Mouse (Mus musculus) intestine, embryonic 14.5 days (tissue): ENCODE data around the gene Slc17a2. TPM values are rescaled to one million over a fixed set of nuclear protein-coding genes. Genes with fewer than 3 reads are reported as not detected.
"Not testable (repeated sequence)": the region's sequence is repeated elsewhere in the genome, so short reads cannot be mapped to it uniquely, and the experiment has no call there.

ENCODE experiments used
- ATAC-seq: fragments of 200-750 bp; cut with Nextera tagmentation; replicated peaks from 2 replicates; pipeline ENCODE4 v1.8.0; 2017; ENCODE audit warnings: low read depth, moderate number of reproducible peaks, moderate TSS enrichment, moderate library complexity; ENCODE audit not compliant: low FRiP score, low TSS enrichment
- DNase-seq: peaks from one replicate; pipeline ENCODE4 v3.0.0-alpha.2; 2018; ENCODE audit warnings: low spot score
- H3K27ac ChIP-seq: fragments of 300-500 bp; sonication (generic); 2 replicates; pipeline ENCODE4 v1.5.1; 2014; ENCODE audit warnings: low read depth, mild to moderate bottlenecking, control low read depth
- H3K27me3 ChIP-seq: fragments of 300-500 bp; sonication (generic); replicated peaks from 2 replicates; pipeline ENCODE4 v1.6.1; 2014; ENCODE audit warnings: low read length, control low read depth; ENCODE audit not compliant: control insufficient read depth, insufficient read depth
- H3K36me3 ChIP-seq: fragments of 300-500 bp; sonication (generic); 2 replicates; pipeline ENCODE4 v1.6.1; 2014; ENCODE audit warnings: low read length, control low read depth; ENCODE audit not compliant: control insufficient read depth, insufficient read depth
- H3K4me1 ChIP-seq: fragments of 300-500 bp; sonication (generic); replicated peaks from 2 replicates; pipeline ENCODE4 v1.6.1; 2014; ENCODE audit warnings: low read length, control low read depth, mixed read lengths; ENCODE audit not compliant: control insufficient read depth, insufficient read depth
- H3K4me2 ChIP-seq: fragments of 300-500 bp; sonication (generic); 2 replicates; pipeline ENCODE4 v1.6.1; 2014; ENCODE audit warnings: low read length
- H3K4me3 ChIP-seq: fragments of 300-500 bp; sonication (generic); 2 replicates; pipeline ENCODE4 v1.5.1; 2014; ENCODE audit warnings: low read depth, low read length, control low read depth, mixed read lengths
- H3K9ac ChIP-seq: fragments of 300-500 bp; sonication (generic); 2 replicates; pipeline ENCODE4 v1.6.1; 2014; ENCODE audit warnings: mild to moderate bottlenecking, low read length
- H3K9me3 ChIP-seq: fragments of 300-500 bp; sonication (generic); 2 replicates; pipeline ENCODE4 v1.6.1; 2016; ENCODE audit warnings: low read length, control low read depth; ENCODE audit not compliant: control insufficient read depth
- WGBS: fragments of 180-500 bp; shearing (Covaris S2); extraction: QIAGEN DNeasy Blood & Tissue Kit; methylation state at CpG from one replicate; pipeline ENCODE4 v1.1.7; 2014; 5-methylcytosine and 5-hydroxymethylcytosine counted together
- polyA plus RNA-seq: library from polyadenylated mRNA; unstranded; fragments of >200 nt; fragmentation: Nextera tagmentation; extraction: Ambion mirVana; gene quantifications from 2 replicates; pipeline ENCODE4 v1.2.1, GENCODE M21; 2014

Slc17a2 gene
- polyA plus RNA-seq, 1 experiment from 2014 or later: not detected

DNA sequence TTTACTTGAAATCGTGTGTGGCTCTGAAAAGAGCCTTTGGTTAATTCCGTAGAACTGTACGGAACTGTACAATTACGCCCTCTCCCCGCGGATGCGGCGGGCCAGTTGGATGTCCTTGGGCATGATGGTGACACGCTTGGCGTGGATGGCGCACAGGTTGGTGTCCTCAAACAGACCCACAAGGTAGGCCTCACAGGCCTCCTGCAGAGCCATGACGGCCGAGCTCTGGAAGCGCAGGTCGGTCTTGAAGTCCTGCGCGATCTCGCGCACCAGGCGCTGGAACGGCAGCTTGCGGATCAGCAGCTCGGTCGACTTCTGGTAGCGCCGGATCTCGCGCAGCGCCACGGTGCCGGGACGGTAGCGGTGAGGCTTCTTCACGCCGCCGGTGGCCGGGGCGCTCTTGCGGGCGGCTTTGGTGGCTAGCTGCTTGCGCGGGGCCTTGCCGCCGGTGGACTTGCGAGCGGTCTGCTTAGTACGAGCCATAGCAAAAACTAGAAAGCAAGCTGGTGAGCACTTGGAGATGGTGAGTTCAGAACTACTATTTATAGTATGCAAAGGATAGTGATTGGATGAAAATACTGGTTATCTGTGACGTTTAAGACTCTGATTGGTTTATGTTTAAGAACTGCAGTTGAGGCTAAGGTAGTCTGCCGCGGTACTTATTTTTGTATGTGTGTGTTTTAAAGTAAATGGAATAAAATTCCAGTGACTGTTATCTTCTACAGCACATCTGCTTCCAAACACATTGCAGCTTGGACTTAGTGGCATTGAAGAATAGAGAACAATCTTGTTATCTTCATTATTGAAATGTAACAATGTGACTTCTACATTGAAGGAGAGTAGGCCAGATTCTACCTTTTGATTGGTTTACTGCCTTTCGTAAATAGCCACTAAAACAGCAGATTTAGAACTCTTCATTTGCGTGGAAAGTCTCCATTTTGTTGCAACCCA is 44.6 kb upstream of the Slc17a2 start, which contains the start of gene Hist1h3a:
TSS of gene Hist1h3a (minus strand) at position 516 of the 951 bp plus-strand sequence.
- ATAC-seq: peak; percentile 68
- H3K4me2 ChIP-seq: peak within 1 kb of the TSS; percentile 91
- under 1% methylated on average over 26 of the region's 52 CpGs for WGBS

DNA sequence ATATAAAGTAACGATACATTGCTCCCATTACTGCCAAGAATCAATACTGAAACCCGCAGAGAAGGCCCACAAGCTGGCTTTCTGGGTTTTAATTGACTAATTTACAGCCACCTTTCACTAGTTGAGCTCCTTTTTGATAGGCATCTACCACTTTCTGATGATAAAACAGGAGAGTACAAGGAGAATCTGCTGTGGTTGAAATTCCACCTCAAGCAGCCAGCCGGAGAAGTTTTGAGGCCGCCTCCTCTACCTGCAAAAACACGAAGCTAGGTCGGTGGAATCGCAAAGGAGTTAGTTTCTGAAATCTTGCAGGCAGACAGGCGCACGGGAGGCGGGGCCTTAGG is 43.6 kb upstream of the Slc17a2 start:
- no peaks in the 10 kb centered on the region for H3K27me3 ChIP-seq
- H3K9me3 ChIP-seq: no peaks in the 10 kb centered on the region
- DNase-seq: no peak
- peak overlapping the region; percentile 98 for H3K27ac ChIP-seq
- H3K36me3 ChIP-seq: no peaks in the 10 kb centered on the region
- H3K4me1 ChIP-seq: peaks cover 13% of the 10 kb centered on the region
- no peak for ATAC-seq
- peak overlapping the region; percentile 57 for H3K4me3 ChIP-seq
- WGBS: 2% methylated on average over 10 of the region's 10 CpGs
- H3K9ac ChIP-seq: peak overlapping the region; percentile 54
- H3K4me2 ChIP-seq: peak overlapping the region; percentile 91

More for the DNA sequence above, 44.6 kb upstream of the Slc17a2 start, which contains the start of gene Hist1h3a:
- H3K4me3 ChIP-seq: peak within 1 kb of the TSS; percentile 57
- peak within 1 kb of the TSS; percentile 84 for H3K9ac ChIP-seq
- H3K9me3 ChIP-seq, H3K27me3 ChIP-seq, H3K36me3 ChIP-seq: not testable (repeated sequence)
- peak; percentile 78 for DNase-seq
- H3K4me1 ChIP-seq: peaks cover 17% of the 10 kb centered on the region
- peak within 1 kb of the TSS; percentile 98 for H3K27ac ChIP-seq

DNA sequence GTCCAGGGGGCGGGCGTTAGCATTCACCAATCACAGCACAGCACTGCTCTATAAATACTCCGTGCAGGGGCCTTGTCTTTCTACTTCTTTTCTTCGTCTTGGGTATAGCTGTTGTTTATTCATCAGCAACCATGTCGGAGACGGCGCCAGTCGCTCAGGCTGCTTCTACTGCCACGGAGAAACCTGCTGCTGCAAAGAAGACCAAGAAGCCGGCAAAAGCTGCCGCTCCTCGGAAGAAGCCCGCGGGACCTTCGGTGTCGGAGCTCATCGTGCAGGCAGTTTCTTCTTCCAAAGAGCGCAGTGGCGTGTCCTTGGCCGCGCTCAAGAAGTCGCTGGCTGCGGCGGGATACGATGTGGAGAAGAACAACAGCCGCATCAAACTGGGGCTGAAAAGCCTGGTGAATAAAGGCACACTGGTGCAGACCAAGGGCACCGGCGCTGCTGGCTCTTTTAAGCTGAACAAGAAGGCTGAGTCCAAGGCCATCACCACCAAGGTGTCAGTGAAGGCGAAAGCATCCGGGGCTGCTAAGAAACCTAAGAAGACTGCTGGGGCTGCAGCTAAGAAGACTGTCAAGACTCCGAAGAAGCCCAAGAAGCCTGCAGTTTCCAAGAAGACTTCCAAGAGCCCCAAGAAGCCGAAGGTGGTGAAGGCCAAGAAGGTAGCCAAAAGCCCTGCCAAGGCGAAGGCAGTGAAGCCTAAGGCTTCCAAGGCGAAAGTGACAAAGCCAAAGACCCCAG is 43.0 kb upstream of the Slc17a2 start, which contains the start of gene Hist1h1a:
TSS of gene Hist1h1a (plus strand) at position 81 of the 738 bp plus-strand sequence.
- WGBS: 4% methylated on average over 34 of the region's 34 CpGs
- DNase-seq: peak; percentile 97
- Histone ChIP-seq H3K4me3 (peak within 1 kb of the TSS; percentile 57), H3K4me1 (peaks cover 13% of the 10 kb centered on the region), H3K4me2 (peak within 1 kb of the TSS; percentile 91), H3K27ac (peak within 1 kb of the TSS; percentile 98), H3K36me3 (no peaks in the 10 kb centered on the region), H3K27me3 (no peaks in the 10 kb centered on the region), H3K9me3 (no peaks in the 10 kb centered on the region), H3K9ac (peak within 1 kb of the TSS; percentile 70)
- ATAC-seq: peak; percentile 57

DNA sequence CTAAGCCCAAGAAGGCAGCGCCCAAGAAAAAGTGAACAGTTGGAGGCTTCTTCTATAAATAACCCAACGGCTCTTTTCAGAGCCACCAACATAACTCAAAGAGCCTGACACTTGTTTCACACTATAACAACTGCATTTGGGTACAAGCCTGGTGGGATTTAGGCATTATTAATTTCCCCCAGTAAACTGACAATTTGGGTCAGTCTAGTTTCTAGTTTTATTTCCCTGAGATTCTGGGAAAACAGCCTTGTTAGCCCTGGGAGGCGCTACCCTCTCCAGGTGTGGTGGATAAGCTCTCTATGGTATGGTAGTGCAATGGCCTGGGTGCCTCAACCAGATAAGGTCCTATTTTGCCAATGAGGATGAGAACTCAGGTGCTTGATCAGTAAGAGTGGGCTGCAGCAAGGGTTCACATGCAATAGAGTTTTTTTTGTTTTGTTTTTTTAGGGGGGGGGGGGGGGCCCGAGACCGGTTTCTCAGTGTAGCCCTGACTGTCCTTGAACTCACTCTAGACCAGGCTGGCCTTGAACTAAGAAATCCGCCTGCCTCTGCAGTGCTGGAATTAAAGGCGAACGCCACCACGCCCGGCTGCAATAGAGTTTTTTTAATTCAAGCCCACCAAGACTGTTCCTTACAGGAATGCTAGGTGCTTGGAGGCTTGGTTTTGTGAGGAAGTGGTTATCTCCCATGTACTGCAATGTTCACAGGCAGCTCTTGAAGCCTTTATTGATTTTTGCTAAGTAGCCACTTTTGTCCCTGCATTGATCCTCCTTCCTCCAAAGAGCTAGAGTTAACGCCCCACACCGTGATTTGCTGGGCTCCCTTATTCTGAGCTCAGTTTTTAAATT is 42.2 kb upstream of the Slc17a2 start:
- DNase-seq (no peak), ATAC-seq (no peak)
- Histone ChIP-seq H3K4me2 (peak overlapping the region; percentile 91), H3K27me3 (no peaks in the 10 kb centered on the region), H3K9me3 (no peaks in the 10 kb centered on the region), H3K9ac (peak overlapping the region; percentile 70), H3K36me3 (no peaks in the 10 kb centered on the region), H3K4me1 (peaks cover 13% of the 10 kb centered on the region), H3K4me3 (peak overlapping the region; percentile 57), H3K27ac (peak overlapping the region; percentile 98)
- WGBS: 38% methylated on average over 12 of the region's 12 CpGs

DNA sequence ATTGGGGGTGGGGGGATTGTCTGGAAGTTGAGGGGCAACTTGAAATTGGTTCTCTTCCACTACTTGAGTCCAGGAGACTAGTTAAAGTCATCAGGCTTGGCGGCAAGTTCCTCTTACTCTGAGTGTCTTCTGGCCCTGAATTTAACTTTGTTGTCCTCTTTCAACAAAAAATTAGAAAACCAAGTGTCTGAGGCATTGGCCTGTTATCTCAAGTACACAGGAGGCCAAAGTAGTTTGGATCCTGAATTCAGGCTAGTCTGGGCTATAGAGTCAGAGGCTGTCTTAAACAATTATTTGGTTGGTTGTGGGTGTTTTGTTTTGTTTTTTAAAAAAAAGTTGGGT is 41.6 kb upstream of the Slc17a2 start:
- ATAC-seq (no peak), DNase-seq (no peak)
- WGBS: 55% methylated on average over 1 of the region's 1 CpGs
- no peak overlapping the region for H3K27ac ChIP-seq
- no peaks in the 10 kb centered on the region for H3K27me3 ChIP-seq
- no peak overlapping the region for H3K4me3 ChIP-seq
- H3K4me2 ChIP-seq: no peak overlapping the region
- no peak overlapping the region for H3K9ac ChIP-seq
- peaks cover 13% of the 10 kb centered on the region for H3K4me1 ChIP-seq
- no peaks in the 10 kb centered on the region for H3K36me3 ChIP-seq
- no peaks in the 10 kb centered on the region for H3K9me3 ChIP-seq

DNA sequence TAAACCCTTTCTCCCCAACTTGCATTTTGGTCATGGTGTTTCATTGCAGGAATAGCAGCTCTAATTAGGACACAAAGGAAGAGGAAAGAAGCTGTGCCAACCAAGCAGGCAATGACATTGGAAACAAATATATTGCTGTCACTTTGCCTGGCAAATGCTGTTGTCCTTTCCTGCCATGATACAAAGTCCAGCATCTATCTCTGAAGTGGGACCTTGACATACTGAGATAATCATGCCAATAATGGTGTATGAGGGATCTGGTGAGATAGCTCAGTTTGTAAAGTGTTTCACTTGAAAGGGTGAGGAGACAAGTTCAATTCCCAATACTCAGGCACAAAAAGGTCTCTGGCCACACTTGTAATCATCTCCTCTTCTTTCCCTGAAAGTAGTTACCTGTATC is 40.0 kb upstream of the Slc17a2 start:
- Histone ChIP-seq H3K9me3 (no peaks in the 10 kb centered on the region), H3K4me1 (peaks cover 16% of the 10 kb centered on the region), H3K27me3 (no peaks in the 10 kb centered on the region), H3K4me2 (no peak overlapping the region), H3K9ac (no peak overlapping the region), H3K36me3 (no peaks in the 10 kb centered on the region), H3K4me3 (no peak overlapping the region), H3K27ac (no peak overlapping the region)
- DNase-seq (no peak), ATAC-seq (no peak)

DNA sequence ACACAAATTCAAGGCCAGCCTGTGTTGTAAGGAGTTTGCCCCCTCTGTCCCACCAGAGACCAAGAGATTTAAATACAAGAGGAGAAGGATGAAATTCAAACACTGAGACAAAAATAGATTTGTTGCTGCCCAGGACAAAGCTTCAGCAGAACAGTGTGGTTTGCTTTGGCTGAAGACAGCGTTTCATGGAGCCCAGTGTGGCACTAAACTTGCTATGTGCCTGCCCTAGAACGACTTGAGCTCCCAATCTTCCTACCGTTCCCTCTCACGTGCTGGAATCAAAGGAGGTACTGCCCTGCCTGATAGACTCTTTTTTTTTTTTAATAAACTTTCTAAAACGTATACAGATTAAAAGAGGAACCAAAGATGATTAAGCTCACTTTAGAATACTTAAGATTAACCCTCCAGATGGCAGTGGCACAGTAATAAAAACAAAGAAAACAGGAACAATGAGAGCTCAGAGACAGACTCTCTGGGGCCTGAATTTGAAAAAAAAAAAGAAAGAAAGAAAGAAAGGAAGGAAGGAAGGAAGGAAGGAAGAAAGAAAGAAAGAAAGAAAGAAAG is 37.9 kb upstream of the Slc17a2 start:
- H3K27me3 ChIP-seq: no peaks in the 10 kb centered on the region
- H3K9me3 ChIP-seq: no peaks in the 10 kb centered on the region
- no peak overlapping the region for H3K27ac ChIP-seq
- H3K4me2 ChIP-seq: no peak overlapping the region
- no peak overlapping the region for H3K4me3 ChIP-seq
- 55% methylated on average over 5 of the region's 5 CpGs for WGBS
- DNase-seq: no peak
- no peak overlapping the region for H3K9ac ChIP-seq
- H3K4me1 ChIP-seq: peaks cover 13% of the 10 kb centered on the region
- ATAC-seq: no peak
- no peaks in the 10 kb centered on the region for H3K36me3 ChIP-seq

DNA sequence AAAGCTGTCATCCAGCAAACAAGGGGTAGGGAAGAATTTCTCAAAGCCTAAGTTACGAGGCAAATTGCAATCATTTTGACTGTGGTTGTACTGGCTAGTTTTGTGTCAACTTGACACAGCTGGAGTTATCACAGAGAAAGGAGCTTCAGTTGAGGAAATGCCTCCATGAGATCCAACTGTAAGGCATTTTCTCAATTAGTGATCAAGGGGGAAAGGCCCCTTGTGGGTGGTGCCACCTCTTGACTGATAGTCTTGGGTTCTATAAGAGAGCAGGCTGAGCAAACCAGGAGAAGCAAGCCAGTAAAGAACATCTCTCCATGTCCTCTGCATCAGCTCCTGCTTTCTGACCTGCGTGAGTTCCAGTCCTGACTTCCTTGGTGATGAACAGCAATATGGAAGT is 37.2 kb upstream of the Slc17a2 start, which contains the start of gene Trim38:
TSS of gene Trim38 (plus strand) at position 301 of the 400 bp plus-strand sequence.
- H3K9me3 ChIP-seq, H3K4me3 ChIP-seq, H3K4me2 ChIP-seq, H3K36me3 ChIP-seq, H3K9ac ChIP-seq, H3K27ac ChIP-seq, H3K4me1 ChIP-seq, ATAC-seq, H3K27me3 ChIP-seq, DNase-seq: not testable (repeated sequence)
- WGBS: 85% methylated on average over 2 of the region's 2 CpGs
